Mouse (Mus musculus): ENCODE results near the gene Adipor2. TPM values are rescaled to one million over a fixed set of nuclear protein-coding genes. Genes with fewer than 3 reads are reported as not detected.

The Adipor2 gene
- 4.8 TPM for polyA plus RNA-seq (2017; shearing (Covaris generic))

GRCm38 (mm10) chr6:119417354-119417753, at the start of gene Adipor2:
Gene Adipor2, minus strand, starts transcription at chr6:119417704.

GRCm38 (mm10) chr6:119330506-119330905, 87.0 kb downstream of the Adipor2 start, which contains the start of gene Lrtm2:
Gene Lrtm2, minus strand, starts transcription at chr6:119330766.

Other genes starting within 250 kb of the Adipor2 start
- gene Dcp1b, start 242.5 kb downstream of the Adipor2 start, polyA plus RNA-seq (2017; shearing (Covaris generic)): 24.8 TPM
- gene Cacna1c, start 221.3 kb downstream of the Adipor2 start, polyA plus RNA-seq (2017; shearing (Covaris generic)): 0.71 TPM
- 14.1 TPM for gene Cacna2d4, start 181.2 kb downstream of the Adipor2 start, polyA plus RNA-seq (2017; shearing (Covaris generic))
- 0.61 TPM for gene Lrtm2, start 86.9 kb downstream of the Adipor2 start, polyA plus RNA-seq (2017; shearing (Covaris generic))
- 8.0 TPM for gene Fbxl14, start 62.0 kb upstream of the Adipor2 start, polyA plus RNA-seq (2017; shearing (Covaris generic))
- not detected for gene Wnt5b, start 126.6 kb upstream of the Adipor2 start, polyA plus RNA-seq (2017; shearing (Covaris generic))